Mouse (Mus musculus) ES-E14 (cell line): Measurements from ENCODE around the gene Krt8. TPM values are rescaled to one million over a fixed set of nuclear protein-coding genes. Genes with fewer than 3 reads are reported as not detected.

Source experiments
- DNase-seq: peaks from one replicate; pipeline ENCODE4 v3.0.0-alpha.2; 2013; ENCODE audit warnings: low read depth, low spot score
- H3K27ac ChIP-seq: 2 replicates; pipeline ENCODE4 v1.5.1; 2012; ENCODE audit warnings: low read depth, mild to moderate bottlenecking, low read length, moderate library complexity, mixed read lengths; ENCODE audit not compliant: poor library complexity, insufficient read depth, severe bottlenecking
- H3K36me3 ChIP-seq: 2 replicates; pipeline ENCODE4 v1.6.1; 2012; ENCODE audit warnings: mild to moderate bottlenecking, low read length, moderate library complexity, mixed read lengths; ENCODE audit not compliant: control insufficient read depth, poor library complexity, insufficient read depth, severe bottlenecking
- H3K4me1 ChIP-seq, 2 experiments: fragments of 150-350 bp in 1 of 2; sonication (generic) in 1 of 2; 2 replicates each; pipeline ENCODE4 v1.6.1; 2012; ENCODE audit warnings: low read length in 2 of 2, mild to moderate bottlenecking in 1 of 2, mixed read lengths in 1 of 2; ENCODE audit not compliant: control insufficient read depth in 2 of 2, insufficient read depth in 2 of 2, poor library complexity in 1 of 2
- H3K4me3 ChIP-seq, 2 experiments: fragments of 150-350 bp in 1 of 2; sonication (generic) in 1 of 2; 2 replicates each; pipeline ENCODE4 v1.5.1; 2012; ENCODE audit warnings: low read length in 2 of 2, low read depth in 1 of 2, mild to moderate bottlenecking in 1 of 2, mixed read lengths in 1 of 2; ENCODE audit not compliant: insufficient read depth in 1 of 2, poor library complexity in 1 of 2, severe bottlenecking in 1 of 2
- H3K9ac ChIP-seq: 2 replicates; pipeline ENCODE4 v1.6.1; 2012; ENCODE audit warnings: low read depth, mild to moderate bottlenecking, low read length, mixed read lengths; ENCODE audit not compliant: poor library complexity, insufficient read depth, severe bottlenecking
- H3K9me3 ChIP-seq: fragments of 150-350 bp; sonication (generic); 2 replicates; pipeline ENCODE4 v1.6.1; 2012; ENCODE audit warnings: low read depth, mild to moderate bottlenecking, low read length; ENCODE audit not compliant: control insufficient read depth, insufficient read depth
- CHD2 ChIP-seq: IDR thresholded peaks from 2 replicates; pipeline ENCODE4 v1.6.1; 2014; ENCODE audit warnings: mild to moderate bottlenecking, low read depth, low read length, inconsistent platforms
- HCFC1 ChIP-seq: IDR thresholded peaks from 2 replicates; pipeline ENCODE4 v1.6.1; 2012; ENCODE audit warnings: low read length, inconsistent platforms, borderline replicate concordance; ENCODE audit not compliant: insufficient read depth
- MAFK ChIP-seq: IDR thresholded peaks from 2 replicates; pipeline ENCODE4 v1.6.1; 2014; ENCODE audit warnings: mild to moderate bottlenecking, low read depth, low read length, inconsistent platforms; ENCODE audit not compliant: insufficient read depth
- ZC3H11A ChIP-seq: IDR thresholded peaks from 2 replicates; pipeline ENCODE4 v1.6.1; 2012; ENCODE audit warnings: low read depth, mild to moderate bottlenecking, inconsistent platforms, low read length, borderline replicate concordance
- ZNF384 ChIP-seq: IDR thresholded peaks from 2 replicates; pipeline ENCODE4 v1.6.1; 2012; ENCODE audit warnings: low read depth, low read length, inconsistent platforms
- in situ Hi-C, 2 experiments: fragments of 600-800 bp; cut with MboI; formaldehyde crosslinking; loops; one replicate each; pipeline ENCODE4 v1.15.1; 2025; ENCODE audit warnings: low sequenced_read_pairs in 2 of 2, inconsistent platforms in 1 of 2; ENCODE audit not compliant: unreplicated experiment in 2 of 2
- total RNA-seq: library from RNA; depleted of rRNA; stranded (reverse); fragments of 300-350 nt; gene quantifications from 2 replicates; pipeline ENCODE4 v1.2.3, GENCODE M21; 2012

The Krt8 gene
- total RNA-seq, 1 experiment: 451 TPM

GRCm38 (mm10) chr15:102022481-102022880 lies 18.2 kb upstream of the Krt8 start:
- Histone ChIP-seq H3K4me3 (no peak overlapping the region), H3K9me3 (no peaks in the 10 kb centered on the region), H3K27ac (no peak overlapping the region), H3K4me1 (peaks cover 0 to 26% of the 10 kb centered on the region in 2 experiments; a peak in 1 of 4 replicates), H3K36me3 (no peaks in the 10 kb centered on the region), H3K9ac (no peak overlapping the region)
- in situ Hi-C loops: loop anchor here in 1 of 2 experiments (25.0 kb wide), 1 partner anchor 915 kb away; the partner anchor contains the start of gene Hoxc12
- DNase-seq: no peak
- TF ChIP-seq ZNF384: no peak
- no peak for TF ChIP-seq ZC3H11A
- no peak for TF ChIP-seq HCFC1
- no peak for TF ChIP-seq MAFK
- TF ChIP-seq CHD2: no peak

DNA sequence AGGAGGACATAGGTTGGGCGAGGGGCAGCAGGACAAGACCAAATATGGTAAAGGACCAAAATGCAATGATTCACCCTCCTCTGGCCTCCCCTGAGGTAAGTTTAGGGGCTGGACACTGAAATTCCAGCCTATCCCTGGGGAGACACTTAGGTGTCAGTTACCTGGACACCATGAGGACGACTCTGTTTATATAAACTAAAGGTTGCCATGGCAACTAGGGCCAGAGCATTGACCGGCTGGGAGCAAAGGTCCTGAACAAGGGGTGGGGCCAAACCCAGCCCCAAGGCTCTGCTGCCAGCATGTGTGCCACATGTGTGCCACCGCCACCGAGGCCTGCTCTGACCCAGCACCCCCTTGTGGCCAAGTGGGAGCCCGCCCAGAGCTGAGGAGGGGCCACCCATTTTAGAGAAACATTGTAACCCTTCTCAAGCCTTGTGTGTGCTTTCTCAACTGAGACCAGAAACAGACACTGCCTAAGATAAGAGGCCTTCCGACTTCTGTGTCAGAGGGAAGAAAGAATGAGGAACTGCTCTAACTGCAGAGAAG lies 13.7 kb upstream of the Krt8 start:
- no peak for TF ChIP-seq ZC3H11A
- TF ChIP-seq CHD2: no peak
- no peak for TF ChIP-seq ZNF384
- TF ChIP-seq MAFK: no peak
- no peak for TF ChIP-seq HCFC1
- DNase-seq: no peak
- Histone ChIP-seq H3K4me3 (no peak overlapping the region), H3K9ac (no peak overlapping the region; the same call in 1 of the 2 replicates), H3K27ac (no peak overlapping the region), H3K9me3 (no peaks in the 10 kb centered on the region), H3K36me3 (no peaks in the 10 kb centered on the region), H3K4me1 (peaks cover 0 to 38% of the 10 kb centered on the region in 2 experiments; a peak in 2 of 4 replicates)
- in situ Hi-C loops: loop anchor here in 1 of 2 experiments (25.0 kb wide), 1 partner anchor 919 kb away; the partner anchor contains the start of gene Hoxc12

GRCm38 (mm10) chr15:102016787-102017186 lies 12.5 kb upstream of the Krt8 start:
- Histone ChIP-seq H3K9ac (no peak overlapping the region), H3K9me3 (no peaks in the 10 kb centered on the region), H3K36me3 (no peaks in the 10 kb centered on the region), H3K4me1 (peaks cover 0 to 34% of the 10 kb centered on the region in 2 experiments; a peak in 2 of 4 replicates), H3K4me3 (no peak overlapping the region), H3K27ac (no peak overlapping the region; the same call in 1 of the 2 replicates)
- no peak for DNase-seq
- in situ Hi-C loops: loop anchor here in 1 of 2 experiments (25.0 kb wide), 1 partner anchor 921 kb away; the partner anchor contains the start of gene Hoxc12
- TF ChIP-seq ZNF384 (no peak), MAFK (0 out of 2 replicates have a peak, but pooled peaks have one; percentile 39)

- H3K9ac ChIP-seq: no peak overlapping the region
- in situ Hi-C loops: loop anchor here in 1 of 2 experiments (25.0 kb wide), 1 partner anchor 921 kb away; the partner anchor contains the start of gene Hoxc12
These were observed 11.8 kb upstream of the Krt8 start for GRCm38 (mm10) chr15:102016096-102016495.

More at GRCm38 (mm10) chr15:102016096-102016495, 11.8 kb upstream of the Krt8 start:
- H3K4me3 ChIP-seq: no peak overlapping the region
- peaks cover 0 to 34% of the 10 kb centered on the region in 2 experiments; a peak in 2 of 4 replicates for H3K4me1 ChIP-seq
- TF ChIP-seq CHD2 (no peak), ZC3H11A (no peak), ZNF384 (no peak), HCFC1 (no peak), MAFK (no peak)
- H3K36me3 ChIP-seq: no peaks in the 10 kb centered on the region
- no peaks in the 10 kb centered on the region for H3K9me3 ChIP-seq
- peak overlapping the region; percentile 24; the same call in 1 of the 2 replicates for H3K27ac ChIP-seq
- no peak for DNase-seq
